Mouse (Mus musculus): Measurements from ENCODE around the gene Gramd4.
A peak's percentile ranks its signal among the peaks of the same experiment; 100 is the strongest.

Gramd4 gene

GRCm38 (mm10) chr15:86070368-86070767 is 12.9 kb downstream of the Gramd4 start:
- DNase-seq (ENCODE audit: low spot score in 2 of 2): no peak

GRCm38 (mm10) chr15:86071166-86071565 is 13.7 kb downstream of the Gramd4 start:
- DNase-seq (ENCODE audit: low spot score in 2 of 2): no peak

GRCm38 (mm10) chr15:86074171-86074937 is 16.9 kb downstream of the Gramd4 start:
- no peak for DNase-seq (ENCODE audit: low spot score in 2 of 2)

- DNase-seq (ENCODE audit: low spot score in 2 of 2): no peak
These were observed 18.0 kb downstream of the Gramd4 start for GRCm38 (mm10) chr15:86075305-86076047.

GRCm38 (mm10) chr15:86076048-86076315 is 18.5 kb downstream of the Gramd4 start:
- no peak for DNase-seq (ENCODE audit: low spot score in 2 of 2)

- no peak for DNase-seq (ENCODE audit: low spot score in 2 of 2)
These were observed 18.9 kb downstream of the Gramd4 start for GRCm38 (mm10) chr15:86076378-86076777.

- DNase-seq (ENCODE audit: low spot score in 2 of 2): no peak
These were observed 20.4 kb downstream of the Gramd4 start for GRCm38 (mm10) chr15:86077934-86078333.

GRCm38 (mm10) chr15:86078481-86079216 is 21.2 kb downstream of the Gramd4 start:
- no peak for DNase-seq (ENCODE audit: low spot score in 2 of 2)

- no peak for DNase-seq (ENCODE audit: low spot score in 2 of 2)
These were observed 22.0 kb downstream of the Gramd4 start for GRCm38 (mm10) chr15:86079467-86079866.

GRCm38 (mm10) chr15:86079876-86080275 is 22.4 kb downstream of the Gramd4 start:
- DNase-seq (ENCODE audit: low spot score in 2 of 2): no peak

- no peak for DNase-seq (ENCODE audit: low spot score in 2 of 2)
These were observed 22.9 kb downstream of the Gramd4 start for GRCm38 (mm10) chr15:86080408-86080807.

- no peak for DNase-seq (ENCODE audit: low spot score in 2 of 2)
These were observed 24.2 kb downstream of the Gramd4 start for GRCm38 (mm10) chr15:86081654-86082053.

GRCm38 (mm10) chr15:86082551-86082961 is 25.1 kb downstream of the Gramd4 start:
- no peak for DNase-seq (ENCODE audit: low spot score in 2 of 2)

GRCm38 (mm10) chr15:86083261-86083741 is 25.8 kb downstream of the Gramd4 start:
- DNase-seq (ENCODE audit: low spot score in 2 of 2): no peak

GRCm38 (mm10) chr15:86085301-86086225 is 28.1 kb downstream of the Gramd4 start:
- peak in 1 of 2 experiments; percentile 60 for DNase-seq (ENCODE audit: low spot score in 2 of 2)

- DNase-seq (ENCODE audit: low spot score in 2 of 2): no peak
These were observed 28.8 kb downstream of the Gramd4 start for GRCm38 (mm10) chr15:86086291-86086706.

- DNase-seq (ENCODE audit: low spot score in 2 of 2): no peak
These were observed 30.2 kb downstream of the Gramd4 start for GRCm38 (mm10) chr15:86087591-86088149.

- no peak for DNase-seq (ENCODE audit: low spot score in 2 of 2)
These were observed 30.8 kb downstream of the Gramd4 start for GRCm38 (mm10) chr15:86088266-86088790.

GRCm38 (mm10) chr15:86089091-86089744 is 31.7 kb downstream of the Gramd4 start:
- no peak for DNase-seq (ENCODE audit: low spot score in 2 of 2)

- DNase-seq (ENCODE audit: low spot score in 2 of 2): peak; percentile 70 to 72
These were observed 32.6 kb downstream of the Gramd4 start for GRCm38 (mm10) chr15:86089991-86090529.

All from urinary bladder, postnatal 4 days (tissue).